Mouse (Mus musculus) thymus, adult 2 months (tissue): ENCODE measurements at regions not wholly inside any gene's neighbourhood (a gene's known extent, or its start where the extent isn't known, plus 50 kb on each side); places are given as distances from the start of the nearest gene placed in this dataset.

Experiments used
- DNase-seq: peaks from one replicate; pipeline ENCODE4 v3.0.0; 2021
- H3K27ac ChIP-seq: fragments of 200-500 bp; 2 replicates; pipeline ENCODE4 v1.5.1; 2012; ENCODE audit warnings: low read length, control low read depth; ENCODE audit not compliant: control insufficient read depth, insufficient read depth
- H3K27me3 ChIP-seq: fragments of 200-500 bp; 2 replicates; pipeline ENCODE4 v1.6.1; 2012; ENCODE audit warnings: mild to moderate bottlenecking, low read length, moderate library complexity, mixed read lengths; ENCODE audit not compliant: control insufficient read depth, insufficient read depth
- H3K36me3 ChIP-seq: fragments of 200-500 bp; 2 replicates; pipeline ENCODE4 v1.6.1; 2012; ENCODE audit warnings: mild to moderate bottlenecking, low read length, moderate library complexity; ENCODE audit not compliant: control insufficient read depth, insufficient read depth
- H3K4me1 ChIP-seq: fragments of 200-500 bp; replicated peaks from 2 replicates; pipeline ENCODE4 v1.6.1; 2012; ENCODE audit warnings: low read length; ENCODE audit not compliant: control insufficient read depth, insufficient read depth
- H3K4me3 ChIP-seq: fragments of 200-500 bp; 2 replicates; pipeline ENCODE4 v1.5.1; 2012; ENCODE audit warnings: mild to moderate bottlenecking, low read length, control low read depth, moderate library complexity; ENCODE audit not compliant: control insufficient read depth, insufficient read depth
- CTCF ChIP-seq: fragments of 200-500 bp; IDR thresholded peaks from 2 replicates; pipeline ENCODE4 v1.5.1; 2012; ENCODE audit warnings: mild to moderate bottlenecking, control low read depth, low read length, moderate library complexity, borderline replicate concordance; ENCODE audit not compliant: control insufficient read depth, poor library complexity, insufficient read depth; ENCODE audit errors: extremely low read depth
- POLR2A ChIP-seq: fragments of 200-500 bp; IDR thresholded peaks from 2 replicates; pipeline ENCODE4 v1.6.1; 2012; ENCODE audit warnings: mild to moderate bottlenecking, low read length, control low read depth, moderate library complexity; ENCODE audit not compliant: control insufficient read depth, poor library complexity, insufficient read depth; ENCODE audit errors: extremely low read depth
- WGBS: fragments of 180-500 bp; shearing (Covaris S2); methylation state at CpG from one replicate; pipeline ENCODE4 v1.1.7; 2018; 5-methylcytosine and 5-hydroxymethylcytosine counted together

DNA sequence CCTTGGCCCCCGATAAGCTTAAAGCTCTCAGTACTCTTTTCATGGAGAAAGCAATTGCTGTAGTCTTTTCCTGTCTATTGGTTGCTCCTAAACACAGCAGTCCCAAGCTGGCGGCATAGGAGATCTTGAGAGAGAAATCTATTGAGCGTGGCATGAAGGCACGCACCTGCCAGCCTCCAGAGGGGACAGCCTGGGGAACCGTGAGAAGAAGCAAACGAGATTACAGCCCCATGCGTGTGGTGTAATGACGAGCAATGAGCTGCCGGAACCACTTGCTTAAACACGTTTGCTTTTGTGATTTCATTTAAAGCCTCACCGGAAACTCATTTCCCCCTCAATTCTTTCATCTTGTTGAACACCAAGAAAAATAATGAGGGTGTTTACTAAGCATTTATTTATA, 72.0 kb upstream of the Tmem150c start:
- WGBS, result 78% methylated on average over 11 of the region's 11 CpGs
- H3K27me3 ChIP-seq, result no peaks in the 10 kb centered on the region
- no peak overlapping the region for H3K4me3 ChIP-seq
- H3K27ac ChIP-seq, result no peak overlapping the region
- TF ChIP-seq CTCF, result no peak
- no peak for TF ChIP-seq POLR2A
- H3K36me3 ChIP-seq, result no peaks in the 10 kb centered on the region
- peaks cover 9% of the 10 kb centered on the region for H3K4me1 ChIP-seq
- DNase-seq, result no peak

DNA sequence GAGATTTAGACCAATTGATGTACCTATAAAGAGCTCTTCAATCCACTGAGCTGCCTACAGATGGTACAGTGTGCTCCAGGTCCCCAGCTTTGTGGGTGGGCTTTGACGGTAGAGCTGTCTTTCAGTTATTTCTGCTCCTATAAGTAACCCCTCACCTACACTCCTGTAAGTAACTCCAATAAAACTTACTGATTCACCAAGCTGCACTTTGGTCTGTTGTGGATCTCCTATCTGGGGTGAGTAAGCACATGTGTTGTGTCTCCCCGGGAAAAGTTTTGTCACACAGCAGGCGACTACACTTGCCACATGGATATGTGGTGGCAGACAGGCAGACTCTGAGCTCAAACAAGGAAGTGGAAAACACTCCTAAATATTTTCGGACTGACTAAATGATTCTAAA, 70.4 kb upstream of the Tmem150c start:
- 93% methylated on average over 4 of the region's 4 CpGs for WGBS

GRCm38 (mm10) chr5:100227888-100228287, 68.3 kb upstream of the Tmem150c start:
- DNase-seq, result no peak
- H3K27ac ChIP-seq, result no peak overlapping the region
- H3K27me3 ChIP-seq, result no peaks in the 10 kb centered on the region
- 10% methylated on average over 5 of the region's 5 CpGs for WGBS
- TF ChIP-seq POLR2A (no peak), CTCF (no peak)
- no peaks in the 10 kb centered on the region for H3K36me3 ChIP-seq
- no peak overlapping the region for H3K4me3 ChIP-seq
- H3K4me1 ChIP-seq, result peaks cover 9% of the 10 kb centered on the region

More for the DNA sequence above, 70.4 kb upstream of the Tmem150c start:
- H3K27me3 ChIP-seq, result no peaks in the 10 kb centered on the region
- H3K36me3 ChIP-seq, result no peaks in the 10 kb centered on the region
- no peak for TF ChIP-seq CTCF
- TF ChIP-seq POLR2A, result no peak
- H3K4me3 ChIP-seq, result no peak overlapping the region
- no peak for DNase-seq
- H3K4me1 ChIP-seq, result peaks cover 9% of the 10 kb centered on the region
- no peak overlapping the region for H3K27ac ChIP-seq

GRCm38 (mm10) chr5:100226571-100227235, 67.1 kb upstream of the Tmem150c start:
- Histone ChIP-seq H3K36me3 (no peaks in the 10 kb centered on the region), H3K4me3 (no peak overlapping the region), H3K4me1 (peaks cover 9% of the 10 kb centered on the region), H3K27ac (no peak overlapping the region), H3K27me3 (no peaks in the 10 kb centered on the region)
- TF ChIP-seq CTCF (no peak), POLR2A (no peak)
- DNase-seq, result no peak
- 35% methylated on average over 17 of the region's 17 CpGs for WGBS

DNA sequence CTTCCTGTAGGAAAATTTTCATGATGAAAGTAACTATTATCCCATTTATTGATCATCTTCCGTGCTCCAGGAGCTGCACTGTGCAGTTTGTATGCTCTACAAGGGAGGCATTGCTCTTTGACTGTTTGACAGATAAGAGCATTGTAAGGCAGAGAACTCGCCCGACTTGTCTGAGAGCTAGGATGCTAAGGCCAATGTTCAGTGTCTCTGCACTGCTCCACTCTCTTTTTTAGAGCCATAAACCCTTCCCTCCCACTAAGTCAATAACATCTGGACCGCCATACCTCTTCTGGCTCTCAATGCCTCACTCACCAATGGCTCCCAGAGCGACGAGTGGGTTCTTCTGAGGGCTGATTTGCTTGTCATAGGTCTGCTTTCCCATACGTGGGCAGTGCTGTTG, 65.9 kb upstream of the Tmem150c start:
- Histone ChIP-seq H3K27me3 (no peaks in the 10 kb centered on the region), H3K4me1 (peaks cover 9% of the 10 kb centered on the region), H3K4me3 (no peak overlapping the region), H3K36me3 (no peaks in the 10 kb centered on the region), H3K27ac (no peak overlapping the region)
- WGBS, result 97% methylated on average over 7 of the region's 7 CpGs
- no peak for DNase-seq
- TF ChIP-seq CTCF (no peak), POLR2A (no peak)

DNA sequence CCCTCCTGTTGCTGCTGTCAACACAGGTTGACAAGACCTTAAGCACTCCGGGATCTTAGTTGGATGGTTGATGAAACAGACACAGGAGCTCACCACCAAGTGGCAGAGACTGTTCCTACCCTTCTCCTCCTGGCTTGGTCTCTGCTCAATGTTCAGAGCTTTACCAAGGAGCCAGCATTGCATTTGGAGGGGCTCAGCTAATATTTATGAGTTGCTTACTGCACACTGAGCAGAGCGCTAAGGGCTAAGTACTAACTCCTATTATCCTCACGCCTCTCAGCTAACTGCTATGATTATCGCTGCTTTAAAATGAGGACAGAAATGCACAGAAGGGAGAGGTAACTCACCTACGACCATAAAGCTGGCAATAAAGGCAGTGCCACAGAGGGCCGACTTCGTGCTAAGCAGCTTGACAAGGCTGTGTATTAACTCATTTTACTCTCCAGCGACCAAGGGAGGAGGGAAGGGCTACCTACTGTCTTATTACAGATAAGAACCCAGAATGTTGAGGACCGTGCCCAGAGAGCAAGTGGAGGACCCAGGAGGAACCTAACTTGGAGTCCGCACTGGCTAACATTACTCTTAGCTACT, 65.3 kb upstream of the Tmem150c start:
- Histone ChIP-seq H3K4me3 (no peak overlapping the region), H3K36me3 (no peaks in the 10 kb centered on the region), H3K27ac (no peak overlapping the region), H3K27me3 (no peaks in the 10 kb centered on the region), H3K4me1 (peaks cover 9% of the 10 kb centered on the region)
- TF ChIP-seq POLR2A (no peak), CTCF (no peak)
- no peak for DNase-seq
- WGBS, result 95% methylated on average over 10 of the region's 10 CpGs
